Mouse (Mus musculus) embryonic fibroblast, embryonic 13.5 days (primary cell): ENCODE measurements around the gene Higd1c.

Source experiments
- CTCF ChIP-seq: IDR thresholded peaks from 2 replicates; pipeline ENCODE4 v1.5.1; 2011; ENCODE audit warnings: mild to moderate bottlenecking, control low read depth, low read length, moderate library complexity, borderline replicate concordance; ENCODE audit not compliant: insufficient read depth
- POLR2A ChIP-seq: IDR thresholded peaks from 2 replicates; pipeline ENCODE4 v1.6.1; 2011; ENCODE audit warnings: low read depth, mild to moderate bottlenecking, control low read depth, low read length, moderate library complexity

DNA sequence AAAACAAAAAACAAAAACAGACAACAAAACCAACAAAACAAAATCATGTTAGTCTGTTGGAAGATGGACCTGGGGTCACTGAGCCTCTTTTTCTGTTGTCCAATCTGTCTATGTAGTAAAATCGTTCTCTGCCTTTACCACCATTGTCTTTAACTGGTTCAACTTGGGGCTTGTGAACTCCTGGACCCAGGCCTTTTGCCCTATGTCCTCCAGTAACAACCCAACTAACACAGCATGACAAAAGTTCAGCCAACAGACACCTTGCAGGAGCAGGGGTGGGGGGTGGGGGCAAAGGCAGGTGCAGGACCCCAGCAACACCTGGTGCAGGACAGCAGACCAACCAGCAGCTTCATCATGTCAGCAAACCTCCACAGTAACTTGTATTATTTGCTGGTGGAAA, 44.5 kb upstream of the Higd1c start:
- no peak for TF ChIP-seq CTCF
- no peak for TF ChIP-seq POLR2A
